Mouse (Mus musculus): Measurements from ENCODE around the gene Mbnl2. TPM values are rescaled to one million over a fixed set of nuclear protein-coding genes. Genes with fewer than 3 reads are reported as not detected.

The Mbnl2 gene
- polyA plus RNA-seq, 1 experiment from 2014 or later, result 28.9 TPM

GRCm38 (mm10) chr14:120368456-120368855 is 93.0 kb downstream of the Mbnl2 start:
- H3K9me3 ChIP-seq (replicated peaks), result no peaks in the 10 kb centered on the region
- no peak overlapping the region for H3K4me2 ChIP-seq
- WGBS, result 81% methylated on average over 5 of the region's 5 CpGs
- H3K4me3 ChIP-seq (replicated peaks), result no peak overlapping the region
- H3K9ac ChIP-seq (replicated peaks), result no peak overlapping the region; the same call in 1 of the 2 replicates
- H3K27me3 ChIP-seq (replicated peaks), result no peaks in the 10 kb centered on the region
- 0 out of 2 replicates have a peak, but pooled peaks cover 15% of the 10 kb centered on the region for H3K4me1 ChIP-seq
- H3K27ac ChIP-seq (replicated peaks), result no peak overlapping the region
- no peak for ATAC-seq (ENCODE audit: low FRiP score)
- H3K36me3 ChIP-seq, result no peaks in the 10 kb centered on the region

DNA sequence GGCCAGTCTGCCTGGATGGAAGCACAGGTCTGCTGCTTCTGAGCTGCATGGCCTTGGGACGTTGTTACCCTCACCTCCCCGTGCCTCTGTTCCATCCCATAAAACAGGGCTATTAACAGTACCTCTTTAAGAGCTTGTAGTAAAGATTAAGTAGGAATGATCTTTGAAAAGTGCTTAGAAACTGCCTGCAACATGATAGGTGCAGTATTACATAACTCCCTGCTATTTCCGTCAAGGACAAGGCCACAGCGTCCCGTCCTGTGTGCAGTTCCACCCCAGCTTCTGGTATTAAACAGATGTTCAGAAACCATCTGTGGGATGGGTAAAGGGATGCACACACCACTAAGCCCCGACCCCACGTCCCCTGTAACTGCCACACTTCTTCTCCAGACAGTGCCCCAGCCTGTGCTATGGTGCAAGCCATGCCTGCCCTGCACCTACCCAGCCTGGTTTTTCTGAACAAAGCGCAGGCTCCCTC is 93.5 kb downstream of the Mbnl2 start:
- Histone ChIP-seq H3K27me3 (replicated peaks) (no peaks in the 10 kb centered on the region), H3K9me3 (replicated peaks) (no peaks in the 10 kb centered on the region), H3K4me3 (replicated peaks) (no peak overlapping the region), H3K36me3 (no peaks in the 10 kb centered on the region), H3K4me1 (0 out of 2 replicates have a peak, but pooled peaks cover 15% of the 10 kb centered on the region), H3K9ac (replicated peaks) (no peak overlapping the region; the same call in 1 of the 2 replicates), H3K4me2 (no peak overlapping the region), H3K27ac (replicated peaks) (no peak overlapping the region)
- ATAC-seq (ENCODE audit: low FRiP score), result no peak
- 73% methylated on average over 8 of the region's 8 CpGs for WGBS

- Histone ChIP-seq H3K9me3 (replicated peaks) (no peaks in the 10 kb centered on the region), H3K4me3 (replicated peaks) (no peak overlapping the region), H3K27me3 (replicated peaks) (no peaks in the 10 kb centered on the region), H3K9ac (replicated peaks) (no peak overlapping the region), H3K4me1 (0 out of 2 replicates have a peak, but pooled peaks cover 15% of the 10 kb centered on the region), H3K27ac (replicated peaks) (no peak overlapping the region), H3K36me3 (no peaks in the 10 kb centered on the region), H3K4me2 (no peak overlapping the region)
- ATAC-seq (ENCODE audit: low FRiP score), result no peak
- WGBS, result 71% methylated on average over 14 of the region's 14 CpGs
These were observed 94.6 kb downstream of the Mbnl2 start for GRCm38 (mm10) chr14:120370044-120370443.

- Histone ChIP-seq H3K9me3 (replicated peaks) (no peaks in the 10 kb centered on the region), H3K36me3 (no peaks in the 10 kb centered on the region), H3K4me1 (0 out of 2 replicates have a peak, but pooled peaks cover 15% of the 10 kb centered on the region), H3K4me2 (no peak overlapping the region), H3K4me3 (replicated peaks) (no peak overlapping the region), H3K27me3 (replicated peaks) (no peaks in the 10 kb centered on the region), H3K9ac (replicated peaks) (no peak overlapping the region), H3K27ac (replicated peaks) (no peak overlapping the region)
- whole genome bisulfite sequencing, result 81% methylated on average over 11 of the region's 11 CpGs
- ATAC-seq (ENCODE audit: low FRiP score), result no peak
These were observed 95.2 kb downstream of the Mbnl2 start for GRCm38 (mm10) chr14:120370631-120371030.

- no peak overlapping the region for H3K4me3 ChIP-seq (replicated peaks)
These were observed 95.7 kb downstream of the Mbnl2 start for GRCm38 (mm10) chr14:120371174-120371573.

DNA sequence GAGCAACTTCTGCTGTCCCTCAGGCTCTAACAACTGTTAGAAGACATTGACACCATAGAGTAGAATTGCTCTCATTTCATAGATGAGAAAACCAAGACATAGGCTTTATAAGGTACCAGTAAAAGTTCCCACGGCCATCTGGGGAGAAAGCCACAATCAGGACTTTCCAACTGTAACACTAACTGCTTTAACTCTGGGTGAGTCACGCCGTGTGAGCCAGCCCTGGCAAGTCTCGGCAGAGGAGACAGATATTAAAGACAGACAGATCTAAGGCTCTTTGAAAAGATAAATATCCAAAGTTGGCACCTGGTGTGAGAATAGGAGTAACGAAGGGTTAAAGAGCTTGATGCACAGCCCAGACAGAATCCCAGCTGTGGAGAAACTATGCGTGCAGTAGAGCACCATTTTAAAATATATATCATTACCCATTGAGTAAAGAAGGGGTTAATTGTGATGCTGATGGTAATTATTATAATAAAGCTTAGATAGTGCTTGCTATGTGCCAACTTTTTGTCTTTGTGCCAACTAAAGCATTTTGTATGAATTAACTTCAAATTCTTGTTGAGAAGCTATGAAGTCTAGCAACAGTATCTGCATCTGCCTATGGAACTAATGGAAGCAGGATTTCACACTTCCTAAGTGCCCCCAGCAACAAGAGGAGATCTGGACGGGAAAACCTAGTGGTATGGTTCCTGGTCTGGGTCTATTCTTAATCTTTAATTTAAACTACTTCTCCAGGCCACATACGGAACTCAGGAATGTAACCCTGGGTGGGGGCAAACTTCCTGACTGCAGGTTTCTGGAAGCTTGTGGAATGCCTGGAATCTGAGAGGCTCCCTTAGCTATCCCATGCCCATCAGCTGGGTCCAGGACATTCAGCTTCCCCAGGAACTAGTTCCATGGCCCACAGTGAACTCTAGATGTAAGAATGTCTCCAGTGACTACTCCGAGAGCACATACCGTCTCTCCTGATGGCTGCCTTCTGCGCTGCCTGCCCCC is 97.9 kb downstream of the Mbnl2 start:
- Histone ChIP-seq H3K9me3 (replicated peaks) (no peaks in the 10 kb centered on the region), H3K4me2 (no peak overlapping the region), H3K27me3 (replicated peaks) (no peaks in the 10 kb centered on the region), H3K4me3 (replicated peaks) (no peak overlapping the region), H3K27ac (replicated peaks) (no peak overlapping the region), H3K9ac (replicated peaks) (no peak overlapping the region), H3K4me1 (peaks cover 15% of the 10 kb centered on the region; the same call in 1 of the 2 replicates), H3K36me3 (no peaks in the 10 kb centered on the region)
- 80% methylated on average over 11 of the region's 11 CpGs for WGBS
- ATAC-seq (ENCODE audit: low FRiP score), result no peak

More at GRCm38 (mm10) chr14:120371174-120371573, 95.7 kb downstream of the Mbnl2 start:
- no peaks in the 10 kb centered on the region for H3K27me3 ChIP-seq (replicated peaks)
- H3K4me2 ChIP-seq, result no peak overlapping the region
- H3K27ac ChIP-seq (replicated peaks), result no peak overlapping the region
- ATAC-seq (ENCODE audit: low FRiP score), result no peak
- WGBS, result 75% methylated on average over 5 of the region's 5 CpGs
- H3K36me3 ChIP-seq, result no peaks in the 10 kb centered on the region
- H3K4me1 ChIP-seq, result peaks cover 15% of the 10 kb centered on the region; the same call in 1 of the 2 replicates
- H3K9ac ChIP-seq (replicated peaks), result no peak overlapping the region
- H3K9me3 ChIP-seq (replicated peaks), result no peaks in the 10 kb centered on the region

DNA sequence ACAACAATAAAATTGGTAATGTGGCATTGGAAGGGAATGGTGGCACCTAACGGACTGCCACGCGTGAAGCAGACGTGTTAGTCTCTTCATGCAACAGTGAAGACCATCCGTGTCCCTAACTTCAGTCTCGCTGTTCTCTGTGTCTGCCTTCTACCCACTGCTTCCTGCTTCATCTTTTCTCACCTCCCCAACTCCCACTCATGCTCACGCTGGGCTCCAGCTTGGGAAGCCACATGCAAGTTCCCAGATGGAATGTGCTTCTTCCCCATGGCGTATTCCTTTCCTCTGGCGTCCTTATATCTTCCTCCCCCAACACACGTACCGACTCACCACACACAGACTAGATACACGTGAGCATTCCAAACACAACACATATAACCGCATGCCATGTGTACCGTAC is 99.3 kb downstream of the Mbnl2 start:
- Histone ChIP-seq H3K4me1 (peaks cover 9% of the 10 kb centered on the region; the same call in 1 of the 2 replicates), H3K27me3 (replicated peaks) (no peaks in the 10 kb centered on the region), H3K36me3 (no peaks in the 10 kb centered on the region), H3K9me3 (replicated peaks) (no peaks in the 10 kb centered on the region), H3K27ac (replicated peaks) (no peak overlapping the region), H3K4me3 (replicated peaks) (no peak overlapping the region), H3K9ac (replicated peaks) (no peak overlapping the region), H3K4me2 (no peak overlapping the region)
- 95% methylated on average over 14 of the region's 14 CpGs for WGBS
- no peak for ATAC-seq (ENCODE audit: low FRiP score)

- Histone ChIP-seq H3K36me3 (no peaks in the 10 kb centered on the region), H3K9ac (replicated peaks) (no peak overlapping the region), H3K4me2 (no peak overlapping the region), H3K27ac (replicated peaks) (no peak overlapping the region), H3K4me1 (peaks cover 2% of the 10 kb centered on the region; the same call in 1 of the 2 replicates), H3K27me3 (replicated peaks) (no peaks in the 10 kb centered on the region), H3K9me3 (replicated peaks) (no peaks in the 10 kb centered on the region), H3K4me3 (replicated peaks) (no peak overlapping the region)
- ATAC-seq (ENCODE audit: low FRiP score), result no peak
- 87% methylated on average over 4 of the region's 4 CpGs for WGBS
These were observed 101.7 kb downstream of the Mbnl2 start for GRCm38 (mm10) chr14:120377192-120377591.

- Histone ChIP-seq H3K4me1 (peaks cover 2% of the 10 kb centered on the region; the same call in 1 of the 2 replicates), H3K27me3 (replicated peaks) (no peaks in the 10 kb centered on the region), H3K4me2 (no peak overlapping the region), H3K36me3 (no peaks in the 10 kb centered on the region), H3K27ac (replicated peaks) (no peak overlapping the region), H3K9ac (replicated peaks) (no peak overlapping the region), H3K4me3 (replicated peaks) (no peak overlapping the region), H3K9me3 (replicated peaks) (no peaks in the 10 kb centered on the region)
- WGBS, result 79% methylated on average over 8 of the region's 8 CpGs
- no peak for ATAC-seq (ENCODE audit: low FRiP score)
These were observed 102.5 kb downstream of the Mbnl2 start for GRCm38 (mm10) chr14:120378002-120378401.

DNA sequence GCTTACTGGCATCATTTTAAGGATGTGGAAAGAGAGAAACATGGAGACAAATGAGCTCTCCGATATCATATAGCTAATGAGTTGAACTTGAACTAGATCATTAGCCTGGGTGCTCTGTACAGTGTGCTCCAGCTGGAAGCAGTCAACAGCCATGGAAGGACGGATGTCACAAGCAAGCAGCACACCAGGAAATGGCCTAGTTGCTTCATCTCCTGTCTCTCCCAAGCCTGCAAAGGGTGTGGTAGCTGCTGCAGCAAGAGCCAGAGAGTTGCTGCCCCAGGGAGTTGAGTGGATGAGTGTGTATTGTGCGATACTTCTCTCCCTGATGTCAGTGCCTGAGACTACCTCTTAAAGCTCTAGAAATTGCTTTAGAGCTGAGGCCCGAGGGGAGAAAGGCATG is 104.2 kb downstream of the Mbnl2 start:
- no peaks in the 10 kb centered on the region for H3K27me3 ChIP-seq (replicated peaks)
- H3K9ac ChIP-seq (replicated peaks), result no peak overlapping the region
- H3K4me3 ChIP-seq (replicated peaks), result no peak overlapping the region
- 81% methylated on average over 4 of the region's 4 CpGs for WGBS
- H3K27ac ChIP-seq (replicated peaks), result no peak overlapping the region
- H3K9me3 ChIP-seq (replicated peaks), result no peaks in the 10 kb centered on the region
- no peak overlapping the region for H3K4me2 ChIP-seq
- peaks cover 7% of the 10 kb centered on the region; the same call in 1 of the 2 replicates for H3K4me1 ChIP-seq
- ATAC-seq (ENCODE audit: low FRiP score), result no peak
- H3K36me3 ChIP-seq, result no peaks in the 10 kb centered on the region

DNA sequence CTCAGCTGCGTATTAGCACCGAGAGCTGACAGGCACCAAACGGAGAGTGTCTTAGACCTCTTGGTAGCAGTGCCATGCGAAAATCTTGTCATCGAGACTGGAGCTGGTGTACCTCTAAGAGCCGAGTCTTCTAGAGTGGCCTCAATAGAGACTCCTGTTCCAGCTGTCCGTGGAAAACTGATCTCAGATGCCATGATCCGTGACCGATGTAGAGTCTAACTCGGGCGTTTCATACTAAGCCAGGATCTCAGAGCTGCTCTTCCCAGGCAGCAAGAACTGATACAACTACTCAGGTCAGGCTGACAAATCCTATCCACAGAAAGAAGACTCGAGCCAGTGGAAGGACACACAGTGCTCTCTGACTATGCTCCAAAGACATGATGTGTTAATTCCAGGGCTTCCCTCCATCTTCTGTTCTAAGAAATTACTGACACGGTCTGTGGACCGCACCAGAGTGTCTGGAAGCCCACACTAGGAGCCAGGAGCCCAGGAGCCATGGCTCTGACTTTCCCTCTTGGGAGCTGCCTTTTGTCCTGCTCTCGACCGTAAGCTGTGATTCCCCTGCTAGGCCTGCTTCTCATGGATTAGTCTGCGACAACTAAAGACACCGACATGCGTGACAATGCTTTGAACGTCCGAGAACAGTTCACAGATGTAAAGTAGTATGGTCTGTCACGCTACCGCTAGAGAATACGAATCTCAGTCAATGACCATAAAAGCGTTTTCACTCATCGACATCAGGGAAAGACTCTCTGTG is 106.1 kb downstream of the Mbnl2 start:
- no peak overlapping the region for H3K9ac ChIP-seq (replicated peaks)
- ATAC-seq (ENCODE audit: low FRiP score), result no peak
- H3K4me1 ChIP-seq, result peaks cover 7% of the 10 kb centered on the region; the same call in 1 of the 2 replicates
- H3K36me3 ChIP-seq, result no peaks in the 10 kb centered on the region
- H3K9me3 ChIP-seq (replicated peaks), result no peaks in the 10 kb centered on the region
- H3K27ac ChIP-seq (replicated peaks), result no peak overlapping the region
- no peaks in the 10 kb centered on the region for H3K27me3 ChIP-seq (replicated peaks)
- WGBS, result 79% methylated on average over 26 of the region's 26 CpGs
- no peak overlapping the region for H3K4me2 ChIP-seq
- H3K4me3 ChIP-seq (replicated peaks), result no peak overlapping the region
